Mouse (Mus musculus) heart, postnatal 10 days (tissue): ENCODE results near the gene Znhit3. TPM values are rescaled to one million over a fixed set of nuclear protein-coding genes. Genes with fewer than 3 reads are reported as not detected.
"Not testable (repeated sequence)": the region's sequence is repeated elsewhere in the genome, so short reads cannot be mapped to it uniquely, and the experiment has no call there.

Experiments
- DNase-seq, 2 experiments: peaks; one replicate each; pipeline ENCODE4 v3.0.0; 2021
- intact Hi-C: fragments of 180-260 bp; cut with DNase I; formaldehyde crosslinking; loops from one replicate; pipeline ENCODE4 v1.15.1; 2025
- microRNA-seq, 2 experiments: library from miRNA; unstranded; fragments of <30 nt; microRNA quantifications; one replicate each; pipeline ENCODE4 v1.2.0; 2022
- total RNA-seq, 2 experiments: library from RNA; stranded (reverse); gene quantifications; 2 replicates each; pipeline ENCODE4 v1.2.3; 2021

Znhit3 gene
- total RNA-seq, 2 experiments from 2014 or later, result 9.5 TPM

DNA sequence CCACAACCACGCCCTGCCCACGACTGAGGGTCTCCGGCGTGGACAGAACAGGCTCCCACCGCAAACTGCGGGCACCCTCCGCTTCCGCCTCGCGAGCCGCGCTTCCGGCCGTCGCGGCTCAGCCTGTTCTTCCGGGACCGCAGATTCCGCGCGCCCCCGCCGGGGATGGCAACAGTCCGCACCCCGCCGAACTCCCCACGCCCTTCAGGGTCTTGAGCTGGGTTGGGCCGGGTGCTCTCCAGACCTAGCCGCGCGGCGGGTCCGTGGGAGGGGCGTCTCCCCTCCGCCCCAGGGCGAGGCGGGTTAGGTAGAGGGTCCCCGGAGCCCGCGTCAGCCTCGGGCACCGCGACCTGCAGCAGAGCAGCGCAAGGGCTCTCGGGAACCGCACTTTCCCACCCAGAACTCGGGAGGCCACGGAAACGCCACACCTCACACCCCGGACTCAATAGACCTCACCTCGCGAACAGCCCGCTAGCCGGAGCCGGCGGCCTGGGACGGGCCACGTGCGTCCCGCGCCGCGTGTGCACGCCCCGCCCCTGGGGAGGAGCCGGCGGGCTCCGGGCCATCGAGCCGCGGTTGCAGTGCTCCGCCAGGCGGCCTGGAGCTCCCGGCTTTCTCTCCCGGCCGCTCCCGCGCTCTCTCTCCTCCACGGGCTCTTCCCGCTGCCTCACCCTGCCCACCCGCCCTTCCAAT is 36.2 kb downstream of the Znhit3 start, which contains the start of the genes Myo19 and Pigw:
Myo19 (plus strand) TSS at position 377 of the 693 bp plus-strand sequence.
Pigw (minus strand) TSS at position 514 of the 693 bp plus-strand sequence.
- peak; percentile 86 to 87 for DNase-seq
- intact Hi-C loops, result loop anchor here (1.0 kb wide), 1 partner anchor 9 kb away; no protein-coding TSS in a partner anchor

DNA sequence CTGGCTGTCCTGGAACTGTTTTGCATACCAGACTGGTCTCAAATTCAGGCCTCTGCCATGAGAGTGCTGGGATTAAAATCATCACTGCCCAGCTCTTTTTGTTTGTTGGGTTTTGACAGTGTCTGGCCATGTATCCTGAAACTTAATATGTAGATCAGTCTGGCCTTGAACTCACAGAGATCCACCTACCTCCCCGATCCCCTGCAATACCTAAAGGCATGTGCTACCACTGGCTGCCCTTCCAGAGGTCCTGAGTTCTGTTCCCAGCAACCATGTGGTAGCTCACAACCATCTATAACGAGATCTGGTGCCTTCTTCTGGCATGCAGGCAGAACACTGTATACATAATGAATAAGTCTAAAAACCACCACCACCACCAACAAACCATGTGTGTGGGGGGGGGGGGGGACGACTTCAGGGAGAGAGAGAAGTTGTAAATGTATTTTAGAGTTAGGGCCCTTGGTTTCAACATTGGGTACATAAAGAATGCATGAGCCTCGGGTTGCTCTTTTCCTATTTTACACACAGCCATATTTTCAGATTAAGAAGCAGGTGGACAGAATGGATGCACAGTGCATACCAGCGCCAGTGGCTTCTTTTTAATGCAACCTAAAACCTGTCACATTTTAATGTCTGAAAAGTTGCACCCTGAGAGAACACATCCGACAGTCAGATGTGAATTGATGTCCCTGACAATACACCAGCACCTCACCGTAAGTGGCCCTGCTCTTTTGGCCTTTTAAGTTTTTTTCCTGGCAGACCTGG is 37.0 kb downstream of the Znhit3 start:
- DNase-seq, result no peak
- intact Hi-C loops, result loop anchor here (1.0 kb wide), 1 partner anchor 8 kb away; no protein-coding TSS in a partner anchor

DNA sequence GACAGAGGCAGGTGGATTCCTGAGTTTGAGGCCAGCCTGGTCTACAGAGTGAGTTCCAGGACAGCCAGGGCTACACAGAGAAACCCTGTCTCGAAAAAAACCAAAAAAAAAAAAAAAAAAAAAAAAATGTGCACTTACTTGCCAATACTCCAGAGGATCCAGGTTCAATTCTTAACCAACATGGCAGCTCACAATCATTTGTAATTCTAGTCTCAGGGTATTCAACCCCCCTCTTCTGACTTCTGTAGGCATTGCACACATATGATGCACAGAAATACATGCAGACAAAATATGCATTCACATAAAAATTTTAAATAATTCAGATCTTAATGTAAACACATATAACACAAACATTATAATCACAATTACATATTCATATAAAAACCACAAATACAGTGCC is 40.1 kb downstream of the Znhit3 start:
- DNase-seq, intact Hi-C loops: not testable (repeated sequence)

DNA sequence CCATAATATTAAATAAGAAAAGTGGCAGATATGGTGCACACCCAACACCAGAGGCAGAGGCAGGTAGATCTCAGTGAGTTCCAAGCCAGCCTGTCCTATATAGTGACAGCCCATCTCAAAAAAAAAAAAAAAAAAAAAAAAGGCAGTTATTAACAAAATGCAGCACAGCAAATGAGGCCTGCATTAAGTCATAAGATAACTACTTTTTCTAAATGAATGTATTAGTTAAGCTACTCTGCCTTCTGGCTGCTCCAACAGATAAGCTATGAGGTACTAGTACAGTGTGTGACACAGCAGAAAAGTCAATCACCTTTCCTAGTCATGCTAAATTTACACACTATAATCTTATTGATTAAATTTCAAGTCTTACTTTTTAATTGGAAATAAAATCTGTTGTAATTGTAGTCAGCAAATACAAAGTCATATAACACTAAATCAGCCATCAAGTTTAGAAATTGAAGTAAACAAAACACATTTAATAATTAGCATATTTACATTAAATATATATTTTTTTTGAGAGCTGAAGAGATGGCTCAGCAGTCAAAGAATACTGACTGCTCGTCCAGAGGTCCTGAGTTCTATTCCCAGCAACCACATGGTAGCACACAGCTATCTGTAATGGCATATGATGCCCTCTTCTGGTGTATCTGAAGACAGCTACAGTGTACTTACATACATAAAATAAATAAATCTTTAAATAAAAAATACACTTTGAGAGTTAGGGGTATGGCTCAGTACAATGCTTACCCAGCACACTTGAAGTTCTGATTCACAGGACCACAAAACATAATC is 42.9 kb downstream of the Znhit3 start:
- DNase-seq, result no peak
- intact Hi-C loops, result no loop called here

DNA sequence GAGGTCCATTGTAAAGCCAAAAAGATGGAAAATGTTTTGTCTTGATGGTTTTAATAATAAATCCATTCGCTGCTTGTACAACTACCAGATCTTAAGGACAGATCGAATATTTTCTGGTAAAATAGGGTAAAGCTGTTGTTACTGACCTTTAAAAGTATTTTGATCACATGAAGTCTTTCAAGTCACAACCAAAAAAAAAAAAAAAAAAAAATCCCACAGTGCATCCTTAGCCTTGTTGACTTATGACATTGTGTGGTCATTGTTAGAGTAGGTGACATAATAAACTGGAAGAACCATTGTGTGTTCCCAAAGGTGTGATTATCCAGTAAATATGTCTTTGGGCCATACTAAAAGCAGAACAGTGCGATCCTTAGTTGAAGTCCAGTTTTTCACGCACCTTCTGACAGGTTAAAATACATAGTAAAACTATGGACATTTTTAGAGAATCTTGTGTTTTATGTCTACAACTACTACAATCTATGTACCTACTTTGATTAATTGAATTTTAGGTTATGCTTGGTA is 44.6 kb downstream of the Znhit3 start:
- no peak for DNase-seq
- intact Hi-C loops, result loop anchor here (1.0 kb wide), 1 partner anchor 8 kb away; no protein-coding TSS in a partner anchor

DNA sequence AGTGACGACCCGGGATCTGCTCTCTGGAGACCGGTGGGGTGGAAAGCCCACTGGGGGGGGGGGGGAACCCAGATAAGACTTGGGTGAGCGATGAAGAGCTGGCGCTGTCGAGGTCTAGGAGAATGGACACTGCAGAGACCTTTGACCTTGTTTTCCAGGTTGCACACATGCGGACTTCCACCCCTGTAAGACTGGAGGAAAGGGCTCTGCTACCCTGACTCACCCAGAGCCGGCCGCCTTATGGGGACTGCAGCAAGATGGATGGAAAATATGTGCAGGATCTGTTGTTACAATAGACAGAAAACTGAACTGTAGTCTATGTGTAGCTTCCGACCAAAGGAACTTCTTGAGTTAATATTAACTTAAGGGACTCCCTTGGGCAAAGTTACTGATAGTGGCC is 45.1 kb downstream of the Znhit3 start:
- intact Hi-C loops, result loop anchor here (1.0 kb wide), 1 partner anchor 8 kb away; no protein-coding TSS in a partner anchor
- DNase-seq, result no peak

DNA sequence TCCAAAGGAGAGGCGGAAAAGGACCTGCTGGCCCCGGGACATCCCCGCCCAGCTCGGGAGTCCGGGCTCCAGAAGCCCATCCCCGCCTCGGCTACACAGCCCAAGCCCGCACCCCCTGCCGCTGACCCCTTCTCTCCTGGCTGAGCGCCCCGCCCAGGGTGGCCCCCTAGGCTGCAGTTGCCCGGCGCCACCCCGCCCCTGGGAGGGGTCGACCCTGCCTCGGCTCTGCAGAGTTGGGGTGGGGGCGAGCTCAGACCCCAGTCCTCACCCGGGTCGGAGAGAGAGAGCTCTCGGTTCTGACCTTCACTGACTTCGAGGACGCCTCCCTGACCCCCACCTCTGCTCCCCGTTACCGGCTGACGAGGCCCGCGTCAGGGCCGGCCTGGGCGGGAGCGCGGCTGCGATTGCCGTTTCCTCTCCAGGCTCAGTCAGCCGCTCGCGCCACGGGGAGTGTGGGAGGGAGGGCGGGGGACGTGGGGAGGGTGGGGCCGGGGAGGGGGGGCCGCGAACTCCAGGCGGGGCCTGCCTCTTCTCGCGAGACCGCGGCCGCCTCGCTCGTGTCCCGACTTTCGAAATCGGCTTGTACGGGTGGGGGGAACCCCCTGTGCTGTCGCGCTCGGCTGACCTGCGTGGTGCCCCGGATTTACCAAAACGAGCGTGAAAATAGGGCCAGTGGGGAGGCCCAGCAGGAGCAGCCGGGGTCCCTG is 45.7 kb downstream of the Znhit3 start, which contains the start of gene Ggnbp2:
Ggnbp2 (minus strand) TSS at position 481 of the 707 bp plus-strand sequence.
- intact Hi-C loops, result loop anchor here (1.0 kb wide), 1 partner anchor 9 kb away; no protein-coding TSS in a partner anchor
- DNase-seq, result peak; percentile 92 to 94

DNA sequence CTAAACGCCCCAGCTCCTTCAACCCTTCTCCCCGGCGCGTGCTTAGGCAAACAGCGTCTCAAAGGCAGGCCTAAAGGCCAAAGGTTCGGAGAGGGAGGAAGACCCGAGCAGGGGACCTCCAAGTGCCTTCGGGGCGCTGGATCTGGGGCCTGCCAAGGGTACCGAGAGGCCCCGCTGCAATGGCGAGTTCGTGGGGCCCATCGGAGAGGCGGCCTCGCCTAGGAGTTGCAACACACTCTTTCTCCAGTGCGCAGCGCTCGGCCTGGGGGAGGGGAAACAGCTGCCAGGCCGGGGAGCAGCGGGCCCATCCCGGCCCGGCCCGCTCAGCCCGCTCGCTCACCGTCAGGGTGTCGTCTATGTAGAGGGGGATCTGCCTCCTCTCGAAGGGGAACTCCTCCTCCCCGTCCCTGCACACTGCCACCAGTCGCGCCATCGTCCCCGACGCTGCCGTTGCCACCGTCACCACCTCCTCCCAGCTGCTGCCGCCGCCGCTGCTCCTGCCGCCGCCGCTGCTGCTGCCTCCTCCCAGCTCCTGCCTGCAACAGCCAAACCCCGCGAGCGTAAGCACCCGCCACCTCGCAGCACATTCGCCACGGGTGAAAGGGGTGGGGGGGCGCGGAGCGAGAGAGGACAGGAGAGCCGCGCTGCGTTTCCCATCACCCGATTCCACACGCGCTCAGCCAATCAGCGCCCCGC is 46.5 kb downstream of the Znhit3 start:
- peak; percentile 95 to 97 for DNase-seq
- intact Hi-C loops, result loop anchor here (5.0 kb wide), 1 partner anchor 37 kb away; no protein-coding TSS in a partner anchor

DNA sequence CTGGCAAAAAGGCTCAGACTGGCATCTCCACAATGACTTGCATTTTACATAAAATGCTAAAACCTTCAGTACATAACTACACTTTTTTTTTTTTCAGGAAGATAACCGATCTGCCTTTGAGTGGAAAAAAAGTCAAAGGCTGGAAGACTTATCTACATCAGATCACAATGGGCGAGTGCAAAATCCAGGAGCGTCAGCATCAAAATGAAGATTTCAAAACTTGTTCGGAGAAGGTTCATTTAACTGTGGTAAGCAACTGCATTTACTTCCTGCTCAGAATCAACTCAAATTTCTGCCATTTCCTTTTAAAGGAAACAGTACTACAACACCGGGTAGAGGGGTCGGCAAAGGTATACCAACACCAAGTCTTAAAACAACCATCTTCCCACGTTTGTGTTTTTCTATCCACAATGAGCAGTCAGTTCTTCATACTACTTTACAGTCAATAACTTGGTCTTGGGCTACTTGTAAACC is 47.3 kb downstream of the Znhit3 start:
- intact Hi-C loops, result loop anchor here (5.0 kb wide), 1 partner anchor 37 kb away; no protein-coding TSS in a partner anchor
- no peak for DNase-seq

DNA sequence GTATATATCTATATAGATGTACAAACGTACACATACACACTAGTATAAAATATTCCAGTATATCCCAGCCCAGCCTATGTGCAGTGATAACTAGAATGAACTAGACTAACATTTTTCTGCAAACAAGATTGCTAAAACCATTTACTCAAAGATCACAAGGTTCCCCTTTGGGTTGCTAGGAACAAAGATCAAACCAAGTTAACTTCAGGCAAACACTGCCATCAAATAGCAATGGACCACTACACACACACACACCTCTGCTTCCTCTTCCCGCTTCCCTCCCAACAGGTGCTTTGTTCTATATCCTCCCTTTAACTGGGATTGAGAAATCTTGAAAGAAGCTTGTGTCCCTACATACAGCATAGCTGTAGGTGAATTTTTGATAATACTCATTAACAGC is 48.6 kb downstream of the Znhit3 start:
- no peak for DNase-seq
- intact Hi-C loops, result loop anchor here (5.0 kb wide), 1 partner anchor 35 kb away; no protein-coding TSS in a partner anchor

DNA sequence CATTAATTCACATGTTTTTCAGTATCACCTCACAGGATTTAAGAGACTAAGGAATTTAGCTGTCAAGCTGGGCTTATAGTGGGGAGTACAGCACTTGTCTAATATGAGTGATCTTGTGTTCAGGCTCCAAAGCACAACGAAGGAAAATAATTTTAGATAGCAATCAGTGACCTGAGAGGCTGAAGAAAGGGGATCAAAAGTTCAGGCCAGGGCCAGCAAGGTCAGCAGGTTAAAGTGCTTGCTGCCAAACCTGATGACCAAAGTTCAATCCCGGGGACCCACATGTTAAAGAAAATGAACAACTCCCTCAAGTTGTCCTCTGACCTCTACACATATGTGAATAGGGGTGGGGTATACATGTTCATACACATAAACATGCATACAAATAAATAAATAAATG is 50.9 kb downstream of the Znhit3 start:
- intact Hi-C loops, result loop anchor here (5.0 kb wide), 1 partner anchor 33 kb away; no protein-coding TSS in a partner anchor

More for the DNA sequence above, 50.9 kb downstream of the Znhit3 start:
- DNase-seq, result no peak

Small RNAs within 50 kb of the gene (microRNA-seq; reads per million reads assigned to microRNA genes)
- gene Gm23564, result 0 reads per million in 2 experiments

Other genes with a start within 250 kb of the Znhit3 start
- gene Mrm1, start 96.9 kb downstream of the Znhit3 start, total RNA-seq, result 10 to 100 TPM; 16.1 to 22.0 TPM
- 10 to 100 TPM; 89.9 to 97.0 TPM for gene Dhrs11, start 87.4 kb downstream of the Znhit3 start, total RNA-seq
- 10 to 100 TPM; 54.5 to 62.1 TPM for gene Ggnbp2, start 45.5 kb downstream of the Znhit3 start, total RNA-seq
- gene Myo19, start 36.2 kb downstream of the Znhit3 start, total RNA-seq, result 10 to 100 TPM; 10.5 to 10.9 TPM
- gene Pigw, start 36.1 kb downstream of the Znhit3 start, total RNA-seq, result 1 to 10 TPM; 5.5 to 6.7 TPM
- gene Car4, start 41.4 kb upstream of the Znhit3 start, total RNA-seq, result 10 to 100 TPM; 46.9 to 55.9 TPM
- gene Usp32, start 223.8 kb upstream of the Znhit3 start, total RNA-seq, result 10 to 100 TPM; 22.7 to 23.1 TPM